Mouse (Mus musculus) myocyte (in vitro differentiated cells): Measurements from ENCODE around the gene AL607142.1. TPM values are rescaled to one million over a fixed set of nuclear protein-coding genes. Genes with fewer than 3 reads are reported as not detected.

Experiments used
- H3K27me3 ChIP-seq: one replicate; pipeline ENCODE4 v1.6.1; 2011; ENCODE audit not compliant: control insufficient read depth, insufficient read depth, insufficient read length
- H3K36me3 ChIP-seq: one replicate; pipeline ENCODE4 v1.6.1; 2011; ENCODE audit not compliant: control insufficient read depth, insufficient read depth
- H3K4me2 ChIP-seq: one replicate; pipeline ENCODE4 v1.6.1; 2011; ENCODE audit warnings: low read depth, control low read depth
- H3K4me3 ChIP-seq: one replicate; pipeline ENCODE4 v1.5.1; 2011; ENCODE audit warnings: mild to moderate bottlenecking, control low read depth, moderate library complexity
- H3K79me2 ChIP-seq: one replicate; pipeline ENCODE4 v1.6.1; 2011; ENCODE audit not compliant: control insufficient read depth, insufficient read depth
- H3ac ChIP-seq: one replicate; pipeline ENCODE4 v1.6.1; 2011; ENCODE audit not compliant: control insufficient read depth, insufficient read length
- CEBPB ChIP-seq: IDR thresholded peaks from 2 replicates; pipeline ENCODE4 v1.6.1; 2011; ENCODE audit warnings: mild to moderate bottlenecking, moderate library complexity; ENCODE audit not compliant: poor library complexity, insufficient read depth, severe bottlenecking
- E2F4 ChIP-seq: IDR thresholded peaks from one replicate; pipeline ENCODE4 v1.6.1; 2011; ENCODE audit warnings: mild to moderate bottlenecking, control low read depth, moderate library complexity; ENCODE audit not compliant: insufficient read depth
- MAX ChIP-seq: IDR thresholded peaks from one replicate; pipeline ENCODE4 v1.6.1; 2011; ENCODE audit warnings: low read depth, mild to moderate bottlenecking, control low read depth
- MYOD1 ChIP-seq, 3 experiments: IDR thresholded peaks; one replicate each; pipeline ENCODE4 v1.6.1; 2011; ENCODE audit warnings: control low read depth in 2 of 3, low read depth in 2 of 3, mild to moderate bottlenecking in 2 of 3, moderate library complexity in 1 of 3; ENCODE audit not compliant: insufficient read length in 2 of 3, control insufficient read depth in 1 of 3
- MYOG ChIP-seq, 3 experiments: IDR thresholded peaks; one replicate each; pipeline ENCODE4 v1.6.1; 2011; ENCODE audit warnings: control low read depth in 2 of 3, low read depth in 2 of 3, mild to moderate bottlenecking in 2 of 3; ENCODE audit not compliant: insufficient read length in 2 of 3, control insufficient read depth in 1 of 3, insufficient read depth in 1 of 3
- POLR2A ChIP-seq: IDR thresholded peaks from one replicate; pipeline ENCODE4 v1.6.1; 2011; ENCODE audit warnings: low read depth, mild to moderate bottlenecking, control low read depth, moderate library complexity; ENCODE audit not compliant: insufficient read length
- POLR2AphosphoS2 ChIP-seq: IDR thresholded peaks from one replicate; pipeline ENCODE4 v1.6.1; 2011; ENCODE audit warnings: low read depth, control low read depth; ENCODE audit not compliant: insufficient read length
- REST ChIP-seq: IDR thresholded peaks from one replicate; pipeline ENCODE4 v1.6.1; 2011; ENCODE audit warnings: mild to moderate bottlenecking, control low read depth, moderate library complexity; ENCODE audit not compliant: insufficient read depth, insufficient read length
- SRF ChIP-seq: IDR thresholded peaks from one replicate; pipeline ENCODE4 v1.6.1; 2011; ENCODE audit warnings: low read depth; ENCODE audit not compliant: control insufficient read depth, insufficient read length
- TCF12 ChIP-seq: IDR thresholded peaks from one replicate; pipeline ENCODE4 v1.6.1; 2011; ENCODE audit warnings: mild to moderate bottlenecking, control low read depth; ENCODE audit not compliant: poor library complexity, insufficient read depth, severe bottlenecking
- TCF3 ChIP-seq: IDR thresholded peaks from one replicate; pipeline ENCODE4 v1.6.1; 2011; ENCODE audit warnings: low read depth, control low read depth; ENCODE audit not compliant: insufficient read length
- USF1 ChIP-seq: IDR thresholded peaks from one replicate; pipeline ENCODE4 v1.6.1; 2011; ENCODE audit warnings: low read depth, mild to moderate bottlenecking, control low read depth, moderate library complexity
- polyA plus RNA-seq: library from polyadenylated mRNA; unstranded; fragments of >200 nt; fragmentation: generic; extraction: Trizol; gene quantifications from one replicate; pipeline ENCODE4 v1.2.1, GENCODE M21; 2012; ENCODE audit warnings: missing spikeins

The AL607142.1 gene
- polyA plus RNA-seq, 1 experiment, result not detected

- no peak overlapping the region for H3K4me3 ChIP-seq
- H3K79me2 ChIP-seq, result no peaks in the 10 kb centered on the region
- TF ChIP-seq SRF (no peak), REST (no peak), TCF12 (no peak), CEBPB (no peak), MAX (no peak), POLR2AphosphoS2 (no peak), MYOD1 (IDR thresholded peaks at IDR 0.05; ENCODE audit: control insufficient read depth in 1 of 3, insufficient read length in 2 of 3, low read depth in 2 of 3) (no peak), TCF3 (no peak), E2F4 (no peak), MYOG (IDR thresholded peaks at IDR 0.05; ENCODE audit: control insufficient read depth in 1 of 3, insufficient read depth in 1 of 3, insufficient read length in 2 of 3, low read depth in 2 of 3) (no peak), POLR2A (no peak), USF1 (no peak)
- no peaks in the 10 kb centered on the region for H3K36me3 ChIP-seq
- H3ac ChIP-seq, result no peak overlapping the region
- no peak overlapping the region for H3K4me2 ChIP-seq
- H3K27me3 ChIP-seq, result no peaks in the 10 kb centered on the region
Measured at GRCm38 (mm10) chr4:120141810-120142209, 77.0 kb downstream of the AL607142.1 start.

- Histone ChIP-seq H3K4me2 (no peak overlapping the region), H3ac (no peak overlapping the region), H3K79me2 (no peaks in the 10 kb centered on the region), H3K27me3 (no peaks in the 10 kb centered on the region), H3K36me3 (no peaks in the 10 kb centered on the region), H3K4me3 (no peak overlapping the region)
- no peak for TF ChIP-seq POLR2AphosphoS2
- TF ChIP-seq POLR2A, result no peak
- TF ChIP-seq E2F4, result no peak
- TF ChIP-seq USF1, result no peak
- TF ChIP-seq CEBPB, result no peak
- TF ChIP-seq TCF3, result no peak
- TF ChIP-seq MYOG (IDR thresholded peaks at IDR 0.05; ENCODE audit: control insufficient read depth in 1 of 3, insufficient read depth in 1 of 3, insufficient read length in 2 of 3, low read depth in 2 of 3), result no peak
- no peak for TF ChIP-seq TCF12
- peak; percentile 61 for TF ChIP-seq SRF
- TF ChIP-seq REST, result no peak
- no peak for TF ChIP-seq MAX
- peak in 1 of 3 experiments; percentile 4 for TF ChIP-seq MYOD1 (IDR thresholded peaks at IDR 0.05; ENCODE audit: control insufficient read depth in 1 of 3, insufficient read length in 2 of 3, low read depth in 2 of 3)
Measured at GRCm38 (mm10) chr4:120142905-120143304, 78.1 kb downstream of the AL607142.1 start.

Other genes starting within 250 kb of the AL607142.1 start
- not detected for gene Edn2, start 96.2 kb downstream of the AL607142.1 start, polyA plus RNA-seq
- 24.9 TPM for gene Foxo6, start 222.4 kb downstream of the AL607142.1 start, polyA plus RNA-seq